Mouse (Mus musculus) cerebellum, postnatal 4 days (tissue): ENCODE measurements around the gene Nudt4.
A peak's percentile ranks its signal among the peaks of the same experiment; 100 is the strongest.

Source experiments
- DNase-seq, 2 experiments: peaks; one replicate each; pipeline ENCODE4 v3.0.0; 2022; ENCODE audit warnings: low spot score in 2 of 2, mixed read lengths in 1 of 2

Nudt4 gene

DNA sequence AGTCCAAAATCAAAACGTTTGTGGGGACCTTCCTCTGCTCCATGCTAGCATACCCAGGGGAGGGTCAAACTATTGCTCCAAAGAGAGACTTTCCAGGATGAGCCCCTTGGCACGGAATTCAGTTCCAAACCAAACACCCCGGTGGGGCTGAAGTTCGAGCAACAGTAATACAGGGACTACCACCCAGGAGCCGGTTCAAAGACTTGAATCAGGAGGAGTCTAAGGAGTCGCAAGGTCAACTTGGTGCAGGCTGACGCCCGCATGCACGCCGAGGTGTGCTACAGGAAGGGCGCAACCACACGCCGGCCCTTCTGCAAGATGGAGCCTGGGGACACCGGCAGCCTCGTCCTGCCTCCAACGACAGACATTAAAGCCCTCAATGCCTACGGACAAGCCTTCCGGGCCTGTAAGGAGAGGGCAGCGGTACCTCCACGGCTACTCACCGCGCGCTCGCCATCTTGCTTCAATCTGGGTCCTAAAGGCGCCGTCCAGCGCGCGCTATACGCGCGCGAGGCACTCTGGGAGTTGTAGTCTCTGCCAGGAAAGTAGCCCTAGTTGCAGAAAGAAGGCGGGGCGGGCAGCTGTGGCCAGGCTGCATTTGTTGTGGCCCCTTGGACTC is 62.4 kb downstream of the Nudt4 start, which contains the start of gene Mrpl42:
Gene Mrpl42 (minus strand): TSS at position 478 of the 619 bp plus-strand sequence.
- peak; percentile 71 to 83 for DNase-seq

DNA sequence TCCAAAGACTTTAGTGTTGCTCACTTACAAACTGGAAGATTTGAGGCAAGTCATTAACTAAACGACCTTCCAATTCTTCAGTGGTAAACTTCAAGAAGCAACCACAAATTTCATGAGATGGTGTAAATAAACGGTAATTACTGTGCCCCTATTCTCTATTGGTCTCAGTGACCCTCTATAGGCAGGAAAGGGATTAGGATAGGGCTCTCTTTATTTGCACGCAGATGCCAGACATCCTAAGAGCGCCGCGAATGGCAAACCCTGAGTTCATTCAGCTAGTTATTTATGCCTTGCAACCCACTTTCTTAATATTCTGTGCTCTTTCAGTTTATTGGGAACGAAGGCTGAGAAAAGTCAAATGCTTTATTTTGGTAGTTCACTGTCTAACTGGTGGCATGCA is 62.9 kb downstream of the Nudt4 start:
- no peak for DNase-seq
